Mouse (Mus musculus) R1 (cell line): ENCODE measurements around the gene Nr2c2ap.

Experiments used
- DNase-seq: peaks from one replicate; pipeline ENCODE4 v3.0.0-alpha.2; 2018; ENCODE audit warnings: low read depth, low spot score

Nr2c2ap gene

DNA sequence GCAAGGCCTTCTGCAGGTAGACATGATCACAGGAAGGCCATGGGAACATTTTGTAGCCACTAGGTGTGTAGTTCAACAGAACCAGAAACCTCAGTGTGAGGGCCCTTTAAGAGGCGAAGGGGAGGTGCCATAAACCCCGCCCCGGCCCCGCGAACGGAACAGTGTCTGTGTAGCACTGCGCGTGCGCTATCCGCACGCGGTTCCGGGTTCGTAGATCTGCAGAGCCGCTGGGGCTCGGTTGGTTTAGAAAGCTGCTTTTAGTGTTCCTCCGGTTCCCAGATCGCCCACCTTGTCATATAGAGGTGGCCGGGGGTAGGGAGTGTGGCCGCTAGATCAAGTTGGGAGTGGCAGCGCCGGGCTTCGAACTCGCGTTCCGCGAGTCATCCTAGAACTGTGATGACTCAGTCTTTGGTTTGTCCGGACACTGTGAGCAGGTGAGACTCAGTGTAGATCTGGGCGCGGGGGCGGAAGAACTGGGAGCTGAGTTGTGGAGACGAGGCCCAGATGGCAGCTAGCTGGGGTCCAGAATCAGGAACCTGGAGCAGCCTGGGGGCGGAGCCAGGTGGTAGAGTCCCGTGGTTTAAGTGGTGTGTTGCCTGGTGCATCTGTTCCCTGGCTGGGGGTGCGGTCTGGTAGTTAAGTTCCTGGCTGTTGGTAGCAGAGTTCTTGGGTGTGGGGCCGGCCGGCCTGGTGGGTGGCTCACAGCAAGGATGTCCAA, at the start of gene Nr2c2ap:
TSS of gene Nr2c2ap (plus strand) at position 168 of the 718 bp plus-strand sequence.
- DNase-seq: peak; percentile 94

GRCm38 (mm10) chr8:70081976-70082375, 49.2 kb upstream of the Nr2c2ap start:
- DNase-seq: no peak

DNA sequence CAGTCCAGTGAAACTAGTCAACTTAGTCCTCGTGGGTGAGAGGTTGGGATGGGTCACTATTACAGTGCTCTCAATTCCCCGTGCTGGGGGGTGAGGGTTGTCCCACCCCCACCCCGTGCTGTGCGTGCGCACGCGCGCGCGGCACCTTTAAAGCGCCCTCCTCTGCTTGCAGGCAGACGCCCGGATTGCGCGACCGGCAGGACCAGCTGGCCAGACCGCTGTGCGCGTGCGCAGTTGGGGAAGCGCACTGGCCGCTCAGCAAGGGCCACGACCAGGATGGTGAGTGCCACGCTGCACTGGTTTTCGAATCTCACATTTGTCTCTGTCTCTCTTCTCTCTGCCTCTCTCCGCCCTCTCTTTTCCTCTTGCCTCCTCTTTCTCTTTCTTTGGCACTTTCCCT, 47.8 kb upstream of the Nr2c2ap start, which contains the start of gene Hapln4:
TSS of gene Hapln4 (plus strand) at position 173 of the 400 bp plus-strand sequence.
- DNase-seq: peak; percentile 33

DNA sequence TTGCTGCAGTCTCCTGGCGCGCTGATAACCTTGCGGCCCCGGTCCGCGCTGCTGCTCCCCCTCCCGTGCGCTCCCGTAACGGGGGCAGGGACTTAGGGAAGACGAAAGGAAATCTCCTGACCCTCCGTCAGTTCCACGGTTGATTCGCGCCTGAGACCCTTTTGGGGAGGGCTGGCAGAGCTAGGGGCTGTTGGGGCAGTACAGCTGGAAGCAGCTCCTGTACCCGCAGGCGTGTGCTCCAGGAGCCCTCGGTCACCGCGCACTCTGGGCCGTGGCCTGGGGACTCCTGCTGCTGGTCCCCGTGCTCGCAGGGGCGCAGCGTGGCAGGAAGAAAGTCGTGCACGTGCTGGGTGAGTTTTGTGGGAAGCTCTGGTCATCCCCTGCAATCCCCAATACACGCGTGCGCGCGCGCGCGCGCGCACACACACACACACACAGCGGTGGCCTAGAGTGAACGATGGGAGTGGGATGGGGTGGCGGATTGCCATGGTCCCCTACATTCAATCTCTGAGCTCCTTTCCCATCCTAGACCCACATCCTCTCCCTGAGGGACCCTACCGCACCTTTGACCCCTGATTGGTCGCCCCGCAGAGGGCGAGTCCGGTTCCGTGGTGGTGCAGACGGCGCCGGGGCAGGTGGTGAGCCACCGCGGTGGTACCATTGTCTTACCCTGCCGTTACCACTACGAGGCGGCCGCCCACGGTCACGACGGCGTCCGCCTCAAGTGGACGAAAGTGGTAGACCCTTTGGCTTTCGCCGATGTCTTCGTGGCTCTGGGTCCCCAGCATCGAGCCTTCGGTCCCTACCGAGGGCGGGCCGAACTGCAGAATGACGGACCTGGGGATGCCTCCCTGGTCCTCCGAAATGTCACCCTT, 46.7 kb upstream of the Nr2c2ap start:
- peak; percentile 32 for DNase-seq

DNA sequence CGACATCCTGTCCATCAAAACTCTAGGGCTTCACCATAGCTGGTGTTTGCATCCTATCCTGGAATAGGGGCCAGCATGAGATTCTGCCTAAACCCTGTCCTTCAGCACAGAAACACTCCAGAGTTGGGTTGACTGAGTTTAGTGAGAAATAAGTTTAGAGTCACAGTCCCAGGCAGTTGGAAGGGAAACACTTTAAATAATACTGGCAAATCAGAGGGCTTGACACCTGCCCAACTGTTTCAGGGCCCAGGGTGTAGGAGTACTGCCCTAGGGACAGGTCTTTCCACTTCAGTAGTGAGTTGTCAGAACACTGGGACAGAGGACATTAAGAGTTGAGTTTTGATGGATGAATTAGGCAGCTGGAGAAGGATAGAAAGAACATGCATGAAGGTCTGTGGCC, 45.0 kb upstream of the Nr2c2ap start:
- DNase-seq: no peak

GRCm38 (mm10) chr8:70087237-70087636, 43.9 kb upstream of the Nr2c2ap start:
- DNase-seq: peak; percentile 69

GRCm38 (mm10) chr8:70087836-70088650, 43.1 kb upstream of the Nr2c2ap start:
- DNase-seq: peak; percentile 72

DNA sequence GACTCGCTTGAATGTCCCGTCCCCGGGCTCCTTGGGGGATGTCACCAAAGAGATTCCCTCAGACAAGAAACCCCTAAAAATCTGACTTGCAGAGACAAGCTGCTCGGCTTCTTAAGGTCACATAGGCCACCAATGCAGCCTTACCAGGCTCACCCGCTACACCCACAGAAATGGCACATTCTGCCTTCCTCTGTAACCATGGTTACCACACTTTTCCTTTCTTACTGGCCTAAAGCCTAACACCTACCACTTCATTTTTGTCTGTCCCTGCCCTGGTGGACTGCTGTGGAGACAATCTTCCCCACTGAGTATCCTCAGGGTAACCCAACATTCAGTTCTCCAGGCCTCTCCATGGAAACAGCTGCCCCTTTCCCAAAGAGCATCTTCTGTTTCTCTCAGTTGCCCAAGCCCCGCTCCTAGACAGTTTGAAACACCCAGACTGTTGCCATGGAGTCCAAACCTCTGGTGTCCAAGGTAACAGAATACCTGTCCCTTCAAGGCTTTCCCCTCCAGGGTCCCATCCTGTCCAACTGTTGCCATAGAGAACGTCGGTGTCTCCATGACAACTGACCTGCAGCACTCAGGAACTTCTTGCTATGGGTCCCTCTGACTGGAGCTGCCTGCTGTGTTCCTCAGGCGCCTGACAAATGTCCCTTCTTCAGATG, 41.7 kb upstream of the Nr2c2ap start:
- peak; percentile 91 for DNase-seq

- DNase-seq: no peak
Measured at GRCm38 (mm10) chr8:70092786-70093185, 38.3 kb upstream of the Nr2c2ap start.

DNA sequence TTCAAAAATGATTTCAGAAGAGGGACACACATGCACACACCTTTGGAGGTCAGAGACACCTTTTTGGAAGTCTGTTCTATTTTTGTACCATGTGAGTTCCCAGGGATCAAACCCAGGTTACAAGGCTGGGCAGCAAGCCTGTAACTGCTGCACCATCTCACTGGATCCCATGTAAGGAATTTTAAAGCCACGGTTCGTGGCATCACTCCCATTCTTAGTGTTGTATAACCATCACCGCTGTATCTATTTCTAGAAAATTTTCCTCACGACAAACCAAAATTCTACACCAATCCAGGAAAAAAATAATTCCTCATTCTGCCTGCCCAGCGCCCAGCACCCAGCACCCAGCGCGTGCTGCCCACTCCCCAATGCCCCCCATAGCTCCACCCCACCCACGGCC, 31.9 kb upstream of the Nr2c2ap start:
- no peak for DNase-seq

DNA sequence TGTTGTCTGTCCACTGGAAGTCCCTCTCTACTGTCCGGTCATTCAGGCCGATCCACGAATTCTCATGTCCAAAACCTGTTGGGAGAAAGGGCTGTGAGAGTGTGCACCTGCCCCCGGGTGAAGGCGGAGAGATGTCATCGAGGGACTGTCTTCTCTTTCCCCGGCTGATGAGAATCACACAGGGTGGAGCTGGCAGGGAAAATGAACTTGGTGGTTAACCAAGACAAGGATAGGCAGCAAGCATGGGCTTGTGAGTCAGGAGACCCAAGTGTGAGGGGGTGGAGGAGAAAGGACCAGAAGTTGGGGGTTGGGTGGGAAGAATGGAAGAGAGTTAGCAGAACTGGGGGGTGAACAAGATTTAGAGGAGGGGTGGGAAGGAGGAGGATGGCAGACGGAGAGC, 30.9 kb upstream of the Nr2c2ap start:
- no peak for DNase-seq

DNA sequence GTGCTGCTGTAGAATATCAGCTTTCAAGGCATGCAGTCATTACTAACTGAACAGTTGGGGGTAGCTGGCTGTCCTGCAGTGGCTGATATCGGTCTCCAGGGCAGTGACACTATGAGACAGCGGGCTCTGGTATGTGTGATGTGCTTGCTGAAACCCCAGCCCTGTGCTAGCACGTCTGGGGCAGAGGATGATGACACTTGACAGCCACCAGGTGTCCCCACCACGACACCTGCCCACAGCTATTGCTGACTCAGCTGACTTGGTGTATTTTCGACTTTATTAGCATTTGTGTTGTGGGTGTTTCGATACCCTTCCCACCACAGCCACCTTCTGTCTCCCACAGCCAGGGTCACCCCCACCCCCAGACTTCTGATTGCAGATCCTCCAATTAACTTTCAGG, 26.6 kb upstream of the Nr2c2ap start:
- peak; percentile 57 for DNase-seq

GRCm38 (mm10) chr8:70104922-70105321, 26.2 kb upstream of the Nr2c2ap start:
- DNase-seq: no peak

DNA sequence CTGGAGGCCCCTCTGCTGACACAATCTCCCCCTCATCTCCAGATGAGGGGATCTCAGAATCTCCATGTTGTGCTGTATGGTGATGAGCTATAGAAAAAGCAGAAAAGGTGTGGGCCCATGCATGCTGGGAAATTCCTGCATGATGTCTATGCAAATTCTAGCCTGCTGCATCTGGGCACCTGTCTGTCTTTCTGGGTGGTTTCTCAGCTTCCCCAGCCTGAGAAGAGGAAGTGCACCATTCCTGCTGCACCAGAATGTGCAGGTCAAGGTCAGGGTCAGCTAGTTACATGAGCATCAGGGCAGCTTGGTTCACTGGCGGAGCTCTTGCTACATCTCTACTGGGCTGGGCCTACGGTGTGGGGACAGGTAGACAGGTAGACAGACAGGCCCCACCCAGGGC, 20.7 kb upstream of the Nr2c2ap start:
- DNase-seq: no peak

GRCm38 (mm10) chr8:70111192-70111795, 19.8 kb upstream of the Nr2c2ap start:
- DNase-seq: peak; percentile 77

- peak; percentile 64 for DNase-seq
Measured at GRCm38 (mm10) chr8:70112401-70113016, 18.6 kb upstream of the Nr2c2ap start.

DNA sequence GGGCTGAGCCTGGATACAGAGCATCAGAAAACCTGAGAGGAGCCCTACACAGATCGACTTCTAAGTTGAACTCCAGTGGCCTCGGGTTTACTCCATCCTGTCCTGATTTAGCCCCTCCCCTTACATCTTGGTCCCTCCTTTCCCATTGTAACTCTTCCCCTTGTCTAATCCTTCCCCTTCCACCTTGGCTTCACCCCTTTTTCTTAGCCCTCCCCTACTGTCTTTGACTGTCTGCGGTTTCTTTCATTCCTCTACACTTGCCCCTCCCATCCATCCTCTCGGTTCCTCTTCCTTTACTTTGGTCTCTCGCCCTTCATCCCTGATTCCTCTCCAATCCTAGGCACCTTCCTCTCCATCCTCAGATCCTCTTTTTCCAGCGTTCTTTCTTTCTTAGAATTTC, 16.6 kb upstream of the Nr2c2ap start:
- DNase-seq: no peak

GRCm38 (mm10) chr8:70114892-70115291, 16.2 kb upstream of the Nr2c2ap start:
- no peak for DNase-seq

- peak; percentile 90 for DNase-seq
Measured at GRCm38 (mm10) chr8:70117611-70118010, 13.5 kb upstream of the Nr2c2ap start.
